Mouse (Mus musculus) liver, postnatal 0 days (tissue): ENCODE data around the gene Tmed5.
"Not testable (repeated sequence)": the region's sequence is repeated elsewhere in the genome, so short reads cannot be mapped to it uniquely, and the experiment has no call there.

ENCODE experiments used
- CTCF ChIP-seq: sonication (generic); IDR thresholded peaks from 2 replicates; pipeline ENCODE4 v1.5.1; 2016; ENCODE audit warnings: antibody characterized with exemption, low read depth
- EP300 ChIP-seq: IDR thresholded peaks from 2 replicates; pipeline ENCODE4 v1.6.1; 2016; ENCODE audit warnings: antibody characterized with exemption, low read depth, mild to moderate bottlenecking

DNA sequence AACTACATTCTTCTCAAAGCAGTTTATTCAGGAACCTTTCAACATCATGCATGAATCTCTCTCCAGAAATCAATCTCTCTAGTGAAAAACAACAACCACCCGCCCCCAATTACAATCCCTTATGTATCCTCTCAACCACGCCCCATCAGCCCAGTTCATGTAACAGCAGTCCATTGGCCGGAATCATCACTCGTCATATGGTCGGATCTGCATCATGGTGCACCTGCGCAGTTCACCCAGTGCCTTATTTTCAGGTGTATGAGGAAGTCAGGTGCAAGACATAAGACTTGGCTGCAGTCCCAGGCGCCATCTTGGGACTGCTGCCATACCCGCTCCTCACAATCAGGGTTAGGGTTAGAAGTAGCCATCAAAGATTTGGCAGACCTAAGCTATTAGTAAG lies 39.7 kb downstream of the Tmed5 start:
- not testable (repeated sequence) for TF ChIP-seq EP300, CTCF
